Mouse (Mus musculus) gonadal fat pad, adult 2 months (tissue): Measurements from ENCODE around the gene 4930469K13Rik. TPM values are rescaled to one million over a fixed set of nuclear protein-coding genes. Genes with fewer than 3 reads are reported as not detected.

Experiments
- DNase-seq: peaks from one replicate; pipeline ENCODE4 v3.0.0-alpha.2; 2012; ENCODE audit warnings: low read depth
- polyA plus RNA-seq: library from polyadenylated mRNA; depleted of rRNA; stranded (reverse); fragments of >200 nt; gene quantifications from 2 replicates; pipeline ENCODE4 v1.2.3, GENCODE M21; 2012

Gene 4930469K13Rik
- polyA plus RNA-seq, 1 experiment, result 1.4 TPM

- DNase-seq, result no peak
Measured at GRCm38 (mm10) chr11:34079542-34080464, 18.6 kb downstream of the 4930469K13Rik start.

GRCm38 (mm10) chr11:34078581-34078980, 19.8 kb downstream of the 4930469K13Rik start:
- no peak for DNase-seq

- no peak for DNase-seq
Measured at GRCm38 (mm10) chr11:34077870-34078269, 20.5 kb downstream of the 4930469K13Rik start.

GRCm38 (mm10) chr11:34073776-34074175, 24.6 kb downstream of the 4930469K13Rik start:
- no peak for DNase-seq

- peak; percentile 54 for DNase-seq
Measured at GRCm38 (mm10) chr11:34072309-34072708, 26.0 kb downstream of the 4930469K13Rik start.

- no peak for DNase-seq
Measured at GRCm38 (mm10) chr11:34070596-34070995, 27.8 kb downstream of the 4930469K13Rik start.

- no peak for DNase-seq
Measured at GRCm38 (mm10) chr11:34063702-34064485, 34.5 kb downstream of the 4930469K13Rik start.

- DNase-seq, result no peak
Measured at GRCm38 (mm10) chr11:34063257-34063656, 35.1 kb downstream of the 4930469K13Rik start.

GRCm38 (mm10) chr11:34061740-34062139, 36.6 kb downstream of the 4930469K13Rik start:
- no peak for DNase-seq

- DNase-seq, result no peak
Measured at GRCm38 (mm10) chr11:34058960-34059359, 39.4 kb downstream of the 4930469K13Rik start.

GRCm38 (mm10) chr11:34058332-34058731, 40.0 kb downstream of the 4930469K13Rik start:
- no peak for DNase-seq

GRCm38 (mm10) chr11:34056715-34057114, 41.6 kb downstream of the 4930469K13Rik start:
- DNase-seq, result no peak

- no peak for DNase-seq
Measured at GRCm38 (mm10) chr11:34054031-34054727, 44.2 kb downstream of the 4930469K13Rik start.

GRCm38 (mm10) chr11:34053031-34053818, 45.1 kb downstream of the 4930469K13Rik start:
- no peak for DNase-seq

- DNase-seq, result no peak
Measured at GRCm38 (mm10) chr11:34050643-34051042, 47.7 kb downstream of the 4930469K13Rik start.

- DNase-seq, result no peak
Measured at GRCm38 (mm10) chr11:34050063-34050462, 48.3 kb downstream of the 4930469K13Rik start.

- DNase-seq, result no peak
Measured at GRCm38 (mm10) chr11:34049125-34049379, 49.3 kb downstream of the 4930469K13Rik start.

- DNase-seq, result no peak
Measured at GRCm38 (mm10) chr11:34048375-34049124, 49.8 kb downstream of the 4930469K13Rik start.

GRCm38 (mm10) chr11:34047542-34047937, 50.8 kb downstream of the 4930469K13Rik start:
- DNase-seq, result no peak

- DNase-seq, result no peak
Measured at GRCm38 (mm10) chr11:34046767-34047541, 51.4 kb downstream of the 4930469K13Rik start, which contains the start of gene Lcp2. Gene Lcp2, plus strand, starts transcription at chr11:34046920.
